Mouse (Mus musculus): Measurements from ENCODE around the gene Gm5039.
"Not testable (repeated sequence)": the region's sequence is repeated elsewhere in the genome, so short reads cannot be mapped to it uniquely, and the experiment has no call there.

Gene Gm5039
- long read RNA-seq, experiment 1: 0 reads
- long read RNA-seq, experiment 2: 0 reads

DNA sequence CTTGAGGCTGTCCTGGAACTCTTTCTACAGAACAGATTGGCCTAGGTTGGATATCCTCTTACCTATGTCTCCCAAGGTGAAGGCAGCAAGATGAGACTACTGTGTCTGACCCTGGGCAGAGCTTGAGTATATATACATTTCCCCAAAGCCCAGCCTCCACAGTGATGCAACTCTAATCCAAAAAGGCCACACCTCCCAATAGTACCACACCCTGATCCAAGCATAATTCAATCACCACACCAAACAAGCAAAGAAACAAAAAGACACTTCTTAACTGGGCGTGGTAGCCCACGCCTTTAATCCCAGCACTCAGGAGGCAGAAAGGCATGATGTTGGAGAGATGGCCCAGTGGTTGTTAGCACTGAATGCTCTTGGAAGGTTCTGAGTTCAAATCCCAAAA is at the start of gene Gm5039:
Gene Gm5039, minus strand, starts transcription at position 101 of the 400 bp plus-strand sequence.
- intact Hi-C loops (cut with DNase I): not testable (repeated sequence)

DNA sequence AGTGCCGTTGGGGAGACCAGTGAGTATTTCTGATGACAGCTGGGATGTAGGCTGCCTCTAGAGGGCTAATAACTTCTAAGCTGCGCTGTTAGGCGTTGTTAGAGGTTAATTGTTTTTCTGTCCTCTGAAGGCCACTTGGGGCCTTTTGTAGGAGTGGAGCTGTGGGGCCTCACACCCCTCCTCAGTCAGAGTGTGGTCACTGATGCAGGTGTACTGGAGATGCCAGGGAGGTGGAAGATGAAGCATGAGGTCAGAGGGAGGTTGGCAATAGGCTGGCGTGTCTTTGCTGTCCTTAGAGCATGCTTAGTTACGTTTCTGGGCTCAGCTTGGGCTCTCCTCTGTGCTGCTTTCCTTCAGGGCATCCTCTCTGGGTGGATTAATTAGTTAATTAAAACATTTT is 48.2 kb upstream of the Gm5039 start:
- intact Hi-C loops (cut with DNase I): no loop called here

DNA sequence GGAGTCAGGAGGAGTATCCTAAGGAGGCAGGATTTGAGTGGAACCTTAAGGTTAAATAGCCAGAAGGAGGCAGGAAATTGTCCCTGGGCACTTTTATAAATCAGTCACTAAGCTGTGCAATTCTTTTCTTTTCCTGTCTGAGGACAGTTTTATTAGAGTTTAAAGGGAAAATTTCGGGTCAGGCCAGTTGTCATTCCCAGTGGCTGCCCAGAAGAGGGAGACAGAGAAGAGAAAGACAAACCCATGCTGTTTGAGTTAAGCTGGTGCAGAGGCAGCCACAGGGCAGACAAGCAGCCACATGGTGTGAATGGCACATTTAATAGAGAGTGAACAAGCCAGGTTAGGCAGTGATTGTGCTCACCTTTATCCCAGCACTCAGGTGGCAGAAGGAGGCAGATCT is 46.5 kb upstream of the Gm5039 start:
- intact Hi-C loops (cut with DNase I): not testable (repeated sequence)

DNA sequence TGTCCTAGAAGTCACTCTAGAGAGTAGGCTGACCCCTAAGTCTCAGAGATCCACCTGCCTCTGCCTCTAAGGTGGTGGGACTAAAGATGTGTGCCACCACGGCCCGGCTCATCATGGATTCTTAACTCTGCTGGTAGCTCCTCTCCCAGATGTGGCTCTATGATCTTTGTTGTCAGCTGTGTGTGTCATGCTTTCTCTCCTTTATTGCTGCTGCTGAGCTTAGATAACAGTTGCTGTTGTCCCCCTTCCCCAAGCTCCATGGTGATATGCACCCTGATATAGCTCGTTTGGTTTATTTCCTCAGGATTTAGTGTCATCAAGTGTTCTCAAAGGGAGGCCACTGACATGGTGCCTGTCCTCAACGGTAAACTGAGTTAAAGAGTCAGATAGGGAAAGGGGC is 45.9 kb upstream of the Gm5039 start:
- intact Hi-C loops (cut with DNase I): loop anchor here (10.0 kb wide), 1 partner anchor 895 kb away; the partner anchor contains the start of gene Snw1

DNA sequence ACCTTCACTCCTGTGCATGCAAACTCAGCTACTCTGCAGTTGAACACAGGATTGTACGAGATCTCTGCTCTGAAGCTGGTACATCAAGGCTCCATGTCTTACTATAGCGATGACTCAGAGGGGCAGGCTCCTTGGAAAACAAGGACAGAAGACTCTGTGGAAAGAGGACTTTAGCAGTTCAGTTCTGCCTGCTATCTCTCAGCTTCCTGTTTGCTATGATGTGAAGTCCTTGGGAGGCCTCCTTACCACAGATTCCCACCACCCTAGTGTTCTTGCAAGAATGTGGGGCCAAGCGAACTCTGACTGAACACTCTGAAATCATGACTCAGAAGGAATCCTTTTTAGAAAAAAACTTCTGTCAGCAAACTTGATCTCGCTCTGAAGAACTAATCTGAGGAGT is 44.8 kb upstream of the Gm5039 start:
- intact Hi-C loops (cut with DNase I): loop anchor here (10.0 kb wide), 1 partner anchor 894 kb away; the partner anchor contains the start of gene Snw1

DNA sequence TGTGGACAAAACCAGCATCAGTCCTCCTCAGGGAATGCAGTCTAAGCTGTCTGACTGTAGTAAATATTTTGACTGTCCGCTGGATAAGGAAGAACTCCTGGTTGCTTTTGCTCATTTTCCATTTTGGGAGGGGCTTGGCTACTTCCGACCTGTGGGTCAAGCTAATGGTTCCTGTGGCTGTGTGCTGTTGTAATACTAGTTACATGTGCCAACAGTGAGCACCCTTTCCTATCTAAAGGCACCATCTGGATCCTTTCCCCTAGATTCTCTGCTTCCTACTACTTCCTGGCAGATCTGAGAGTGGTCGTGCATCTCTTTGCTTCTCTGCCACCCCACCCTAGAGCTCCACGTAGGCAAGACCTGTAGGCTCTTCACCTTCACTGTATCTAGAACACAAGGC is 43.8 kb upstream of the Gm5039 start:
- intact Hi-C loops (cut with DNase I): loop anchor here (10.0 kb wide), 1 partner anchor 893 kb away; the partner anchor contains the start of gene Snw1

DNA sequence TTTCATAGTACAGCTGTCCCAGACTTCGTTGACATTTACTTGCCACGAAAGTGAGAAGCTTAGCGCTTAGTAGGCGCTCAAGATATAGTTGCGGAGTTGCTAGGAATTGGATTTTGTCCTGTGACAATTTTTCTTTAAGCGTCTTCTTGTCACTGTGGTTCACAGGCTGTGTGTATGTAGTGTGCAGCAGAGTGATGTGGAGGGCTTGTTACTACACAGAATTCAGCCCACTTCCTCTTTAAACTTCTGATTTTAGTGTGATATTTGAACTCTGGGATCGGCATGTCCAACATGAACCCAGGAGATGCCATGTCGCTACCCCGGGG is 37.3 kb upstream of the Gm5039 start:
- intact Hi-C loops (cut with DNase I): loop anchor here (10.0 kb wide), 1 partner anchor 886 kb away; the partner anchor contains the start of gene Snw1

DNA sequence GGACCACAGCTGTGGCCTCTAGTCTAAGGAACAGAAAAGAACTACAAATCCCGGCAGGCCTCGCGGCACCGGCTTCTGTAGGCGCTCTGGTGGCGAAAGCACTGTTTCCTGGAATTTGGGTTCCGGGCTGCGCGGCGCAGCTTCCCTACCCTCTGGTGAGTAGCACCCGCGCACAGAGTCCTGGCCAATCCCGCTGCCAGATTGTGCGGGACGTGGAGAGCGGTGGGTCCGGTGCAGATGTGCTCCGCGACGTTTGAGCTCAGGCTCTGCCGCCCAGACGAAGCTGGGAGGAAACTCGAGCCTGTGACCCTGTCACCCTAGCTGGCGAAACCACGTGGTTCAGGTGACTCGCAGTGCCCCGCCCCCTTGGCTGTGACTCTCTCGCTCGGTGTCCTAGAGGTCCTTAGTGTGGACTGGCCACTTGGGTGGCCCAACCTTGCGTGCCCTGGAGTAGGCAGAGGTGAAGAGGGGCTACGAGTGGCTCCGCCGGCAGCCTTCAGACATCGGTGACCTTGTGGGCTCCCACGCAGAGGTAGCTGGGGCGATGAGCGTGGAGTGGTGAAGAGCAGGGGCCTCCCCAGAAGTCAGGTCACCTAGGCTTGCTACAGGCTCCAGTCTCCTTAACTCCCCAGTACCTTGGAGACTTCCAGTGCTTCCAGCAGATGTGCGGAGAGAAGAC is 36.8 kb upstream of the Gm5039 start, which contains the start of gene Adck1:
Gene Adck1, plus strand, starts transcription at position 114 of the 679 bp plus-strand sequence.
- intact Hi-C loops (cut with DNase I): loop anchor here (10.0 kb wide), 1 partner anchor 886 kb away; the partner anchor contains the start of gene Snw1

DNA sequence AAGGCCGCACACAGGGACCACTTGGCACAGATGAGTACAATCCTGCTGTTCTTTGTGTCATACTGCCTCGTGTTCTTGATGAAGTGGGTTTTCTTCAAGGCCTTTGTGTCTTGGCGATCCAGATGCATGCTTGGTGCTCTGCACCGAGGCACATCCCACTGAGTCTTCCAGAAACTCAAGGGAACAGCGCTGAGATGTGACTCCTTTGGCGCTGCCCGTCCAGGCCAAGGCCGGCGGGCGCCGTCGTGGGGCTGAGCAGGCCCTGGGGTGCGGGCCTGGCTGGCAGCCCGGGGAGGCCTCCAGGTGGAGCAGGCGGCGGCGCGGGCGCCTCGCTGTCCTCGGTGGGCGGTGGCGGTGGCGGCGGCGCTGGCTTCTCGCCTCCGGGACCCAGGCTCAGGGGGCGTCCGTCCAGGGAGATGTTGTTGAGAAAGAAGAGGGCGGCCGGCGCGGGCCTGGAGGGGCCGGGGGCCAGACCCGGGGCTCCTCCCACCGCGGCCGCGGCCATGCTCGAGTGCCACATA is 30.4 kb upstream of the Gm5039 start:
- intact Hi-C loops (cut with DNase I): no loop called here

DNA sequence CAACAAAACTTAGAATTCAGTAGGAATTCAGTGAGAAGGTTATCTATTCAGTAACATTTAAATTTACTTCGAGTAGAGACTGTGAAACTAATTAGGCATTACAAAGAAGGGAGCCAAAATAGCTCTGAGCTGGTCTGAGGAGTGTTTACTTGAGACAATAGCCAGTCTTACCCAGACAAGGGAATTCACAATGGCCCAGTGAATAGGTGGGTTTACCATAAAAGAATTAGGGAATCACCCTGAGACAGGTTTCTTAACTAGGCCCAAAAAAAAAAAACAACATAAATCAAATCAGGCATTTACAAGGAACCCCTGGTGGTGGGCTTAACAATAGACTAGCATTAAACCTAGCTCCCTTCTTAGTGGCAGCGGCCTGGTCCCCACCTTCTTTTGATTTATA is 17.5 kb upstream of the Gm5039 start:
- intact Hi-C loops (cut with DNase I): not testable (repeated sequence)

DNA sequence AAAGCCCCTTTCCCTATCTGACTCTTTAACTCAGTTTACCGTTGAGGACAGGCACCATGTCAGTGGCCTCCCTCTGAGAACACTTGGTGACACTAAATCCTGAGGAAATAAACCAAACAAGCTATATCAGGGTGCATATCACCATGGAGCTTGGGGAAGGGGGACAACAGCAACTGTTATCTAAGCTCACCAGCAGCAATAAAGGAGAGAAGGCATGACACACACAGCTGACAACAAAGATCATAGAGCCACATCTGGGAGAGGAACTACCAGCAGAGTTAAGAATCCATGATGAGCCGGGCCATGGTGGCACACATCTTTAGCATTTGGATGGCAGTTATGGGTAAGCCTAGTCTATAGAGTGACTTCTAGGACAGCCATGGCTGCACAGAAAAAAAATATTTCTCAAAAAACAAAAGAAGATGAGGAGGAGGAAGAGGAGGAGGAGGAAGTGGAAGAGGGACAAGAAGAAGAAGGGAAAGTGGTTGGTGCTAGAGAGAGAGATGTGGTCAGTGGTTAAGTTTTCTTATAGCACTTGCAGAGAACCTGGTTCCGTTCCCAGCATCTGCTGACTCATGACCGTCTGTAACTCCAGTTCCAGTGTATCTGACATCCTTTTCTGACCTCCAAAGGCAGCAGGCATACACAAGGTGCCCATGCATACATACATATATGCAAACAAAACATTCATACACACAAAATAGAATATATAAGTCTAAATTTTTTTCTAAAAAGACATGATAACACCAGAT is 13.0 kb upstream of the Gm5039 start:
- intact Hi-C loops (cut with DNase I): not testable (repeated sequence)

DNA sequence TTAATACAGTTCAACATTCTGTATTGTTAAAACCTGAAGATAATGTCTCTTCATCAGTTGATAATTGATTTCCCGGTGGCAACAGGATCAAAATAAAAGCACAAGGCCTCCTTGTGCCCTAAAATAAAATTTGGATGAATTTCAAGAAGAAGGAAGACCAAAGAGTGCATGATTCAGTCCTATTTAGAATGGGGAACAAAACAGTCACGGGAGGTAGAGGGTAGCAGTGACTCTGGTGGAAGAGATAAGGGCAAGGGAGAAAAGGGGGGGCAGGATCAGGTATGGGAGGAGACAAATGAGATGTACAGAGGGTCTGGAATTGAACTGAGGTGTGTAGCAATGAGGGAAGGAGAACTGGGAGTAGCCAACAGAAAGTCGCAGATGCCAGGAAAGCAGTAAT is 9.3 kb downstream of the Gm5039 start:
- intact Hi-C loops (cut with DNase I): no loop called here

DNA sequence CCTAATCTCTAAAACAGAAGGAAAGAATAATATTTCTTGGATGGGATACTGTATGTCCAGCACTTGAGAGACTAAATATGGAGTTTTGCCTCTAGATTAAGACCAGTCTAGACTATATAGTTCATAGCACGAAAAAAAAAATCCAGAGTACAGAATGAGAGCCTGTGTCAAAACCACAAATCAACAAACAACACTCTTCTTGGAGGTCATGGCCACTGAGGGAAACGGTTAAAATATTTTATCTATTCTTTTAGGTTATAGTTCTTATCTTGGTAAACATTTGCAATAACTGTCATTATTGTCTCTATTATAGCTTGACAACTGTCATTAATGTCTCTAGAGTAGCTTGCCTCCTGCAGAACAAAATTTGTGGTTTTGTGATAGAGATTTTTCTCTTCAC is 26.7 kb downstream of the Gm5039 start:
- intact Hi-C loops (cut with DNase I): not testable (repeated sequence)

DNA sequence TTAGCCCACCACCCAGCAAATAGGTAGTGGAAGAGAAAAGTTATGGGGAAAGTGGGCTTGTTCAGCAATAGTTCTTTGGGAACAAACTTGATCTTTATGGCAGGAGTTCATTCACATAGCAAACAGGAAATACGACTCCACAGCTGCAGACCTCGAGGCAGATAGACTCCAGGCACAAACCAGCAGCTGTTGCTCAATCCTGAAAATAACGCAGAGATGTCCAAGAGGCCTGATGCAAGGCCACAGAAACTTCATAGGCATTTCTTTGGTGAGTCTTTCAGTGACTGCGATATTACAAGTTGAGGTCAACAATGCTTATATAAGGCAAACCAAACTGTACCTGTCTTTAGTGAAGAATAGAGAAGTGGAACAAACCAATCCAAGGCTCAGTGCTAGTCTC is 30.7 kb downstream of the Gm5039 start:
- intact Hi-C loops (cut with DNase I): not testable (repeated sequence)

DNA sequence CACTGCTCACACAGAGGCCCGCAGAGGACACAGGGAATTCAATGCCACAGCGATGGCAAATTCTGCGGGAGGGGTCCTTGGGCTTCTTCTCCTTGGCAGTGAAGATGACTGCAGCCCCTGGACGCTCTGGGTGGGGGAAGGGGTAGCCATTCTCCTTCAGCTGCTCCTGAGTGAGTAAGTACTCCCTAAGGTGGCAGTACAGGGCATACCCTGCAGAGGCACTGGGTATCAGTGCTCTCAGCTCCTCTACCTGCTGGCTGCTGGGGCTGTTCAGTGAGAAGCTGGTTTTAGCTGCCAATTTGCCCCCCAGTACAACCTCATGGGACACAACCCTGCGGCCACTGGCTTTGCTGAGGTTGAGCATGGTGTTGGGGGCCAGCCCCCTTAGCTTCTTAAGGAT is 38.6 kb downstream of the Gm5039 start:
- intact Hi-C loops (cut with DNase I): not testable (repeated sequence)

DNA sequence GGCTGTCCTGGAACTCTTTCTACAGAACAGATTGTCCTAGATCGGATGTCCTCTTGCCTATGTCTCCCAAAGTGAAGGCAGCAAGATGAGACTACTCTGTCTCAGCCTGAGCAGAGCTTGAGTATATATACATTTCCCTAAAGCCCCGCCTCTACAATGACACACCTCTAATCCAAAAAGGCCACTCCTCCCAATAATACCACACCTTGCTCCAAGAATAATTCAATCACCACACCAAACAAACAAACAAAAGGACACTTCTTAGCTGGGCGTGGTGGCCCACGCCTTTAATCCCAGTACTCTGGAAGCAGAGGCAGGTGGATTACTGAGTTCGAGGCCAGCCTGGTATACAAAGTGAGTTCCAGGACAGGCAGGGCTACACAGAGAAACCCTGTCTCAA is 49.4 kb downstream of the Gm5039 start, which contains the start of gene Gm5662:
Gene Gm5662, minus strand, starts transcription at position 101 of the 400 bp plus-strand sequence.
- intact Hi-C loops (cut with DNase I): not testable (repeated sequence)

Data from adrenal gland (tissue).